Mouse (Mus musculus): Measurements from ENCODE around the gene Dtx1. TPM values are rescaled to one million over a fixed set of nuclear protein-coding genes. Genes with fewer than 3 reads are reported as not detected.
A peak's percentile ranks its signal among the peaks of the same experiment; 100 is the strongest.

Dtx1 gene
- polyA plus RNA-seq, 1 experiment from 2014 or later: 2.8 TPM

- no peak overlapping the region for H3K27ac ChIP-seq (ENCODE audit: low read depth)
- no peaks in the 10 kb centered on the region for H3K36me3 ChIP-seq (ENCODE audit: insufficient read depth)
- DNase-seq: peak; percentile 97
- peak overlapping the region; percentile 31 for H3K4me3 ChIP-seq (ENCODE audit: low read depth, low read length)
- WGBS: 2% methylated on average over 24 of the region's 24 CpGs
- H3K9ac ChIP-seq: peak overlapping the region; percentile 32
- ATAC-seq (ENCODE audit: insufficient read depth): peak; percentile 90
- peaks cover 22% of the 10 kb centered on the region for H3K27me3 ChIP-seq (ENCODE audit: insufficient read depth, low read length)
- peak overlapping the region; percentile 67 for H3K4me2 ChIP-seq
- no peaks in the 10 kb centered on the region for H3K9me3 ChIP-seq (ENCODE audit: low read depth, low read length)
- H3K4me1 ChIP-seq (ENCODE audit: insufficient read depth): peaks cover 2% of the 10 kb centered on the region
- peak; percentile 81 for TF ChIP-seq CTCF (IDR thresholded peaks at IDR 0.05; ENCODE audit: low read depth)
Measured at GRCm38 (mm10) chr5:120679676-120680555, 31.8 kb downstream of the Dtx1 start.

GRCm38 (mm10) chr5:120677516-120677915 lies 34.2 kb downstream of the Dtx1 start:
- peaks cover 7% of the 10 kb centered on the region for H3K27me3 ChIP-seq (ENCODE audit: insufficient read depth, low read length)
- H3K4me3 ChIP-seq (ENCODE audit: low read depth, low read length): no peak overlapping the region
- no peak overlapping the region for H3K9ac ChIP-seq
- peaks cover 2% of the 10 kb centered on the region for H3K4me1 ChIP-seq (ENCODE audit: insufficient read depth)
- H3K4me2 ChIP-seq: no peak overlapping the region
- H3K27ac ChIP-seq (ENCODE audit: low read depth): no peak overlapping the region
- H3K36me3 ChIP-seq (ENCODE audit: insufficient read depth): no peaks in the 10 kb centered on the region
- no peak for TF ChIP-seq CTCF (IDR thresholded peaks at IDR 0.05; ENCODE audit: low read depth)
- 17% methylated on average over 2 of the region's 2 CpGs for WGBS
- no peaks in the 10 kb centered on the region for H3K9me3 ChIP-seq (ENCODE audit: low read depth, low read length)
- ATAC-seq (ENCODE audit: insufficient read depth): no peak
- no peak for DNase-seq

GRCm38 (mm10) chr5:120674229-120675145 lies 37.2 kb downstream of the Dtx1 start:
- Histone ChIP-seq H3K9ac (no peak overlapping the region), H3K4me1 (ENCODE audit: insufficient read depth) (peaks cover 1% of the 10 kb centered on the region), H3K27me3 (ENCODE audit: insufficient read depth, low read length) (no peaks in the 10 kb centered on the region), H3K4me3 (ENCODE audit: low read depth, low read length) (no peak overlapping the region), H3K9me3 (ENCODE audit: low read depth, low read length) (no peaks in the 10 kb centered on the region), H3K4me2 (no peak overlapping the region), H3K36me3 (ENCODE audit: insufficient read depth) (no peaks in the 10 kb centered on the region), H3K27ac (ENCODE audit: low read depth) (no peak overlapping the region)
- WGBS: 26% methylated on average over 21 of the region's 21 CpGs
- DNase-seq (peak; percentile 62), ATAC-seq (ENCODE audit: insufficient read depth) (peak; percentile 38; the same call in 1 of the 2 replicates)
- no peak for TF ChIP-seq CTCF (IDR thresholded peaks at IDR 0.05; ENCODE audit: low read depth)

- WGBS: 5% methylated on average over 12 of the region's 12 CpGs
Measured at GRCm38 (mm10) chr5:120673626-120674025, 38.1 kb downstream of the Dtx1 start.

GRCm38 (mm10) chr5:120671865-120672264 lies 39.9 kb downstream of the Dtx1 start:
- no peaks in the 10 kb centered on the region for H3K36me3 ChIP-seq (ENCODE audit: insufficient read depth)
- WGBS: 70% methylated on average over 3 of the region's 3 CpGs
- TF ChIP-seq CTCF (IDR thresholded peaks at IDR 0.05; ENCODE audit: low read depth): no peak

More at GRCm38 (mm10) chr5:120673626-120674025, 38.1 kb downstream of the Dtx1 start:
- Histone ChIP-seq H3K27ac (ENCODE audit: low read depth) (no peak overlapping the region), H3K27me3 (ENCODE audit: insufficient read depth, low read length) (no peaks in the 10 kb centered on the region), H3K9ac (no peak overlapping the region), H3K4me1 (ENCODE audit: insufficient read depth) (no peaks in the 10 kb centered on the region), H3K4me3 (ENCODE audit: low read depth, low read length) (no peak overlapping the region), H3K36me3 (ENCODE audit: insufficient read depth) (no peaks in the 10 kb centered on the region), H3K9me3 (ENCODE audit: low read depth, low read length) (no peaks in the 10 kb centered on the region), H3K4me2 (no peak overlapping the region)
- ATAC-seq (ENCODE audit: insufficient read depth) (no peak), DNase-seq (peak; percentile 80)
- TF ChIP-seq CTCF (IDR thresholded peaks at IDR 0.05; ENCODE audit: low read depth): peak; percentile 87

GRCm38 (mm10) chr5:120670132-120670531 lies 41.6 kb downstream of the Dtx1 start:
- ATAC-seq (ENCODE audit: insufficient read depth): no peak
- Histone ChIP-seq H3K4me3 (ENCODE audit: low read depth, low read length) (no peak overlapping the region), H3K9ac (no peak overlapping the region), H3K27me3 (ENCODE audit: insufficient read depth, low read length) (peaks cover 3% of the 10 kb centered on the region; the same call in 1 of the 2 replicates), H3K9me3 (ENCODE audit: low read depth, low read length) (no peaks in the 10 kb centered on the region), H3K4me1 (ENCODE audit: insufficient read depth) (no peaks in the 10 kb centered on the region), H3K36me3 (ENCODE audit: insufficient read depth) (no peaks in the 10 kb centered on the region), H3K4me2 (no peak overlapping the region), H3K27ac (ENCODE audit: low read depth) (no peak overlapping the region)
- 82% methylated on average over 7 of the region's 7 CpGs for WGBS
- no peak for DNase-seq
- TF ChIP-seq CTCF (IDR thresholded peaks at IDR 0.05; ENCODE audit: low read depth): no peak

More at GRCm38 (mm10) chr5:120671865-120672264, 39.9 kb downstream of the Dtx1 start:
- no peak for ATAC-seq (ENCODE audit: insufficient read depth)
- no peak for DNase-seq
- H3K27ac ChIP-seq (ENCODE audit: low read depth): no peak overlapping the region
- H3K4me1 ChIP-seq (ENCODE audit: insufficient read depth): no peaks in the 10 kb centered on the region
- no peaks in the 10 kb centered on the region for H3K27me3 ChIP-seq (ENCODE audit: insufficient read depth, low read length)
- no peak overlapping the region for H3K9ac ChIP-seq
- no peak overlapping the region for H3K4me2 ChIP-seq
- H3K4me3 ChIP-seq (ENCODE audit: low read depth, low read length): no peak overlapping the region
- no peaks in the 10 kb centered on the region for H3K9me3 ChIP-seq (ENCODE audit: low read depth, low read length)
